Mouse (Mus musculus) cerebellum, adult 2 months (tissue): ENCODE data around the gene Vmn1r10. TPM values are rescaled to one million over a fixed set of nuclear protein-coding genes. Genes with fewer than 3 reads are reported as not detected.

Source experiments
- DNase-seq, 2 experiments: peaks; one replicate each; pipeline ENCODE4 v3.0.0; 2021
- H3K27ac ChIP-seq: fragments of 200-500 bp; 2 replicates; pipeline ENCODE4 v1.5.1; 2012; ENCODE audit warnings: low read length, control low read depth, inconsistent platforms; ENCODE audit not compliant: insufficient read depth
- H3K27me3 ChIP-seq: fragments of 200-500 bp; 2 replicates; pipeline ENCODE4 v1.6.1; 2012; ENCODE audit warnings: inconsistent platforms, mild to moderate bottlenecking, low read length, moderate library complexity; ENCODE audit not compliant: control insufficient read depth, insufficient read depth
- H3K4me1 ChIP-seq: fragments of 200-500 bp; 2 replicates; pipeline ENCODE4 v1.6.1; 2011; ENCODE audit warnings: low read length; ENCODE audit not compliant: control insufficient read depth, insufficient read depth
- H3K4me3 ChIP-seq: fragments of 200-500 bp; replicated peaks from 2 replicates; pipeline ENCODE3; 2011; ENCODE audit warnings: mild to moderate bottlenecking, low read depth, low read length, control low read depth; ENCODE audit not compliant: insufficient read depth
- CTCF ChIP-seq: fragments of 200-500 bp; IDR thresholded peaks from 2 replicates; pipeline ENCODE4 v1.5.1; 2011; ENCODE audit warnings: low read depth, mild to moderate bottlenecking, control low read depth, low read length, moderate library complexity, borderline replicate concordance; ENCODE audit not compliant: insufficient read depth
- POLR2A ChIP-seq: fragments of 200-500 bp; IDR thresholded peaks from 2 replicates; pipeline ENCODE4 v1.6.1; 2011; ENCODE audit warnings: low read length, control low read depth, borderline replicate concordance; ENCODE audit not compliant: insufficient read depth
- WGBS: fragments of 180-500 bp; shearing (Covaris S2); methylation state at CpG from one replicate; pipeline ENCODE4 v1.1.7; 2018; 5-methylcytosine and 5-hydroxymethylcytosine counted together
- polyA plus RNA-seq: library from polyadenylated mRNA; depleted of rRNA; stranded (reverse); fragments of >200 nt; gene quantifications from 2 replicates; pipeline ENCODE4 v1.2.3, GENCODE M21; 2012; rRNA removed

Gene Vmn1r10
- not detected in 2 replicates for polyA plus RNA-seq

DNA sequence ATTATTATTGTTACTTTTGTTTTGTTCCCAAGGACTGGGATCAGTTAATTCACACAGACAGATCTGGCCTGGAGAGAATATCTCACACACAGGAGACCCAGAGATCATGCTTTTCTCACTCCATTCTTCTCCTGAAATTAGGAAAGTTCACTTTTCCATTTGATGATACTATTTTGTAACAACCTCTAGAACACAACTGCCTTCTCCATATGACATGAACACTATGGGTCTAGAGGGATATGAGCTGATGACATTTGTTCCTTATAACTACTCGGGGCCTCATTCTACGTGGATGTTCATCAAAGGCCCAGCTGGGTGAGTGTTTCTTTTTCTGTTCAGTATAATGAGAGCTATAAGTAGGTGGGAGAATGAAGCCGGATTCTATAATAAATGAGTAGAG is at the start of gene Vmn1r10:
Gene Vmn1r10, plus strand, starts transcription at position 301 of the 400 bp plus-strand sequence.
- 88% methylated on average over 3 of the region's 3 CpGs for WGBS
- H3K27ac ChIP-seq, result no peak within 1 kb of the TSS
- H3K4me1 ChIP-seq, result no peaks in the 10 kb centered on the region
- TF ChIP-seq CTCF, result no peak
- no peak for TF ChIP-seq POLR2A
- no peak within 1 kb of the TSS for H3K4me3 ChIP-seq
- no peak for DNase-seq
- H3K27me3 ChIP-seq, result no peaks in the 10 kb centered on the region

DNA sequence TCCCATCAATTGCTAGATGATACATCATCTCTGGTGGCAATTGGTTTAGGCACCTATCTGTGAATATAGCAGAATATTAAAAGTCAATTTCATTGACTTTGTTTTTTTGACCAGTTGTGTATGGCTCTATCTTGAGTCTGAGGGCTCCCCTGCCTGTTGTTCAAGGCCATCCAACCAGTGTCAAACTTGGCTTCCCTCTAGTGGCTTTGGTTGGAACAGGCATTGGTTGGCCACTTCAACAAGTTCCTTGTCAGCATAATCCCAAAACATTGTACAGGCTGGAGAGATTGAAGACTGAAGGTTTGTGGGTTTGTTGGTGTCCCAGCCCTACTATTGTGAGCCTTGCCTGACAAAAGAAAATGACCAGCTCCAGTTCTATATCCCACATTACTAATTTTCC is 45.5 kb upstream of the Vmn1r10 start:
- Histone ChIP-seq H3K4me3 (no peak overlapping the region), H3K27ac (no peak overlapping the region), H3K27me3 (no peaks in the 10 kb centered on the region), H3K4me1 (no peaks in the 10 kb centered on the region)
- DNase-seq, result no peak
- TF ChIP-seq POLR2A, result no peak
- no peak for TF ChIP-seq CTCF

DNA sequence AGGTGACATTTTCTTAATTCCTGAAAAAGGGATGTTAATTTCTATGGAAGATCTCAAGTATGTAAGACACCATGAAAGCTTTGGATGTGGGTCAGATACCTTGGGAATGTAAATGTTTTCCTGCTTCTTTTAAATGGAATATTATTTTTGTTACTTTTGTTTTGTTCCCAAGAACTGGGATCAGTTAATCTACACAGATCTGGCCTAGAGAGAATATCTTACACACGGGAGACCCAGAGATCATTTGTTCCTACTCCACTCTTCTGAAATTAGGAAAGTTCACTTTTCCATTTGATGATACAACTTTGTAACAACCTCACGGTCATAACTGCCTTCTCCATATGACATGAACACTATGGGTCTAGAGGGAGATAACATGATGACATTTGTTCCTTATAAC is 42.8 kb upstream of the Vmn1r10 start, which contains the start of gene Vmn1r9:
Gene Vmn1r9, plus strand, starts transcription at position 301 of the 400 bp plus-strand sequence.
- no peak for DNase-seq
- no peaks in the 10 kb centered on the region for H3K27me3 ChIP-seq
- WGBS, result 82% methylated on average over 2 of the region's 2 CpGs
- H3K27ac ChIP-seq, result no peak within 1 kb of the TSS
- H3K4me3 ChIP-seq, result no peak within 1 kb of the TSS
- no peak for TF ChIP-seq POLR2A
- TF ChIP-seq CTCF, result no peak
- H3K4me1 ChIP-seq, result no peaks in the 10 kb centered on the region

DNA sequence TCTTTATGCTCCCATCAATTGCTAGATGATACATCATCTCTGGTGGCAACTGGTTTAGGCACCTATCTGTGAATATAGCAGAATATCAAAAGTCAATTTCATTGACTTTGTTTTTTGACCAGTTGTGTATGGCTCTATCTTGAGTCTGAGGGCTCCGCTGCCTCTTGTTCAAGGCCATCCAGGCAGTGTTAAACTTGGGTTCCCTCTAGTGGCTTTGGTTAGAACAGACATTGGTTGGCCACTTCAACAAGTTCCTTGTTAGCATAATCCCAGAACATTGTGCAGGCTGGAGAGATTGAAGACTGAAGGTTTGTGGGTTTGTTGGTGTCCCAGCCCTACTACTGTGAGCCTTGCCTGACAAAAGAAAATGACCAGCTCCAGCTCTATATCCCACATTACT is 2.9 kb upstream of the Vmn1r10 start:
- Histone ChIP-seq H3K4me3 (no peak overlapping the region), H3K27ac (no peak overlapping the region), H3K27me3 (no peaks in the 10 kb centered on the region), H3K4me1 (no peaks in the 10 kb centered on the region)
- TF ChIP-seq CTCF (no peak), POLR2A (no peak)
- 72% methylated on average over 1 of the region's 1 CpGs for WGBS
- DNase-seq, result no peak

DNA sequence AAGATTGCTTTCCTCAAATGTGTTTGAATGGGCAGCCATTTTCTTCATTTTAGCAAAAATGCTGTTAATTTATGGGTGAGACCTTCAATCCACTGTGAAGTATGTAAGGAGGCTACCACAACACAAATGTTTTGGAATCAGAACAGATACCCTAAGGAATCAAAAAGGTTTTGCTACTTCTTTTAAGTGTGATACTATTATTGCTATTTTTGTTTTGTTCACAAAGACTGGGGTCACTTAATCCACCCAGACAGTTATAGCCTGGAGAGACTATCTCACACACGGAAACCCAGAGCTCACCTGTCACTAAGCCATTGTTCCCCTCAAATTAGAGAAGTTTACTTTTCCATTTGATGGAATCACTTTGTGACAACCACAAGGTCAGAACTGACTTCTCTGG is 23.9 kb downstream of the Vmn1r10 start, which contains the start of gene Vmn1r11:
Gene Vmn1r11, plus strand, starts transcription at position 301 of the 400 bp plus-strand sequence.
- no peak within 1 kb of the TSS for H3K4me3 ChIP-seq
- no peak within 1 kb of the TSS for H3K27ac ChIP-seq
- H3K4me1 ChIP-seq, result no peaks in the 10 kb centered on the region
- 82% methylated on average over 1 of the region's 1 CpGs for WGBS
- DNase-seq, result no peak
- no peaks in the 10 kb centered on the region for H3K27me3 ChIP-seq
- TF ChIP-seq POLR2A, result no peak
- no peak for TF ChIP-seq CTCF

DNA sequence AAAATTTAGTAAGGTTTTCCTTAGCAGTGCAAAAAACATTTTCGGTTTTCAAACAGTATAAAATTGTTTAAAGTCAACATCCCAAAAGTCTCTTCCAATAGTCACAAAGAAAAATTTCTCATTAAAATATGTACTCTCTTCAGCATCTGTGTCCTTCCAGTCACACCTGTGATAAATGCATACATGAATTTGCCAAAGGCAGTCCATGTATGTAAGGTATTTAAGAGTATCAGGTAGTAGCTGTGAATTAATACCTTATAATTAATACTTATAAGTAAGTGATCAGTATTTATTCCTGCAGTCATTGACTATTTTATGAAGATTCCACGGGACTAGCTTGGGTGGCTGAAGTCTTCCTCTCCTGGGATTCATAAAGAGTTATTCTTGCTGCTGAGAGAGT is 47.4 kb downstream of the Vmn1r10 start, which contains the start of gene Vmn1r12:
Gene Vmn1r12, plus strand, starts transcription at position 301 of the 400 bp plus-strand sequence.
- Histone ChIP-seq H3K4me1 (no peaks in the 10 kb centered on the region), H3K4me3 (no peak within 1 kb of the TSS), H3K27ac (no peak within 1 kb of the TSS), H3K27me3 (no peaks in the 10 kb centered on the region)
- no peak for TF ChIP-seq CTCF
- TF ChIP-seq POLR2A, result no peak
- 78% methylated on average over 2 of the region's 2 CpGs for WGBS
- DNase-seq, result no peak

Other genes with a start within 250 kb of the Vmn1r10 start
- gene Nt5c3, start 185.5 kb upstream of the Vmn1r10 start, polyA plus RNA-seq, result 38.8 and 47.7 TPM in 2 replicates
- gene Vmn1r4, start 185.4 kb upstream of the Vmn1r10 start, polyA plus RNA-seq, result 0.33 and 0.59 TPM in 2 replicates
- not detected in 2 replicates for gene Vmn1r5, start 139.2 kb upstream of the Vmn1r10 start, polyA plus RNA-seq
- not detected in 2 replicates for gene Vmn1r6, start 112.2 kb upstream of the Vmn1r10 start, polyA plus RNA-seq
- gene Vmn1r7, start 84.1 kb upstream of the Vmn1r10 start, polyA plus RNA-seq, result not detected in 2 replicates
- not detected in 2 replicates for gene Vmn1r8, start 77.2 kb upstream of the Vmn1r10 start, polyA plus RNA-seq
- not detected in 2 replicates for gene Vmn1r9, start 42.7 kb upstream of the Vmn1r10 start, polyA plus RNA-seq
- gene Vmn1r11, start 24.0 kb downstream of the Vmn1r10 start, polyA plus RNA-seq, result not detected in 2 replicates
- gene Vmn1r12, start 47.5 kb downstream of the Vmn1r10 start, polyA plus RNA-seq, result not detected in 2 replicates
- gene Vmn1r13, start 93.8 kb downstream of the Vmn1r10 start, polyA plus RNA-seq, result not detected in 2 replicates
- not detected in 2 replicates for gene Vmn1r14, start 122.2 kb downstream of the Vmn1r10 start, polyA plus RNA-seq
- not detected in 2 replicates for gene Vmn1r15, start 148.5 kb downstream of the Vmn1r10 start, polyA plus RNA-seq
- not detected in 2 replicates for gene Vmn1r16, start 220.0 kb downstream of the Vmn1r10 start, polyA plus RNA-seq